9 mouse cellular contexts compared by ENCODE assay signal in genomic region chr8:46546431-46547176, GRCm38 (mm10). TPM values are rescaled to one million over a fixed set of nuclear protein-coding genes. Genes with fewer than 3 reads are reported as not detected.
DNase-seq lines count a peak whose midpoint lies in the region; ATAC-seq lines count a peak whose summit lies in the region.
"Had no signal": no experiment of that assay in that cellular context is flagged by ENCODE, and none has a peak within 500 bp of the region (broad histone marks: within the 10 kb centered on the region; RNA-seq: fewer than 3 reads in every experiment).

No protein-coding gene starts in this region.

- no peaks in the 10 kb centered on the region for H3K27me3 ChIP-seq in limb, embryonic 13.5 days
- no peaks in the 10 kb centered on the region for H3K27me3 ChIP-seq in limb, embryonic 10.5 days (ENCODE audit: low read depth, poor library complexity, severe bottlenecking)
- H3K27me3 ChIP-seq in megakaryocyte, embryonic 14.5 days (replicated peaks) = peaks cover 4% of the 10 kb centered on the region
- no peaks in the 10 kb centered on the region for H3K27me3 ChIP-seq in forebrain, embryonic 13.5 days
- H3K27me3 ChIP-seq: hindbrain, embryonic 15.5 days had no signal

- no peak overlapping the region for H3K9ac ChIP-seq in limb, embryonic 13.5 days
- H3K9ac ChIP-seq in forebrain, embryonic 13.5 days = no peak overlapping the region
- H3K9ac ChIP-seq: hindbrain, embryonic 15.5 days had no signal

- peaks cover 9% of the 10 kb centered on the region; the same call in 1 of the 2 replicates for H3K4me1 ChIP-seq in limb, embryonic 13.5 days
- peaks cover 3% of the 10 kb centered on the region for H3K4me1 ChIP-seq in limb, embryonic 10.5 days
- H3K4me1 ChIP-seq in megakaryocyte, embryonic 14.5 days = peaks cover 78% of the 10 kb centered on the region
- peaks cover 4% of the 10 kb centered on the region for H3K4me1 ChIP-seq in forebrain, embryonic 13.5 days

- no peak for DNase-seq in limb, embryonic 10.5 days (ENCODE audit: low spot score)
- peak; percentile 88 for DNase-seq in c-Kit-negative CD71-positive TER-119-positive erythroid progenitor cells, embryonic 14.5 days (ENCODE audit: low read depth, low spot score)
- peak; percentile 86 to 90 for DNase-seq in kidney, adult 8-10 months
- no peak for DNase-seq in left cerebral cortex, adult 18-20 months (ENCODE audit: low spot score in 2 of 2)
- DNase-seq in urinary bladder, adult 2 months (ENCODE audit: low spot score) = no peak

- no peaks in the 10 kb centered on the region for H3K36me3 ChIP-seq in limb, embryonic 13.5 days
- no peaks in the 10 kb centered on the region for H3K36me3 ChIP-seq in limb, embryonic 10.5 days
- no peaks in the 10 kb centered on the region for H3K36me3 ChIP-seq in megakaryocyte, embryonic 14.5 days (replicated peaks; ENCODE audit: low read length)
- H3K36me3 ChIP-seq in forebrain, embryonic 13.5 days (ENCODE audit: poor library complexity, severe bottlenecking) = no peaks in the 10 kb centered on the region
- H3K36me3 ChIP-seq: hindbrain, embryonic 15.5 days had no signal

- no peak for ATAC-seq in limb, embryonic 13.5 days (ENCODE audit: low FRiP score, low read depth)
- no peak for ATAC-seq in forebrain, embryonic 13.5 days

- no peak overlapping the region for H3K4me2 ChIP-seq in limb, embryonic 13.5 days (replicated peaks)
- no peak overlapping the region for H3K4me2 ChIP-seq in forebrain, embryonic 13.5 days
- H3K4me2 ChIP-seq: hindbrain, embryonic 15.5 days had no signal

- H3K9me3 ChIP-seq in limb, embryonic 13.5 days = no peaks in the 10 kb centered on the region
- H3K9me3 ChIP-seq in limb, embryonic 10.5 days (replicated peaks) = no peaks in the 10 kb centered on the region
- no peaks in the 10 kb centered on the region for H3K9me3 ChIP-seq in megakaryocyte, embryonic 14.5 days
- H3K9me3 ChIP-seq in forebrain, embryonic 13.5 days (replicated peaks) = no peaks in the 10 kb centered on the region
- H3K9me3 ChIP-seq: hindbrain, embryonic 15.5 days had no signal

- no peak overlapping the region for H3K4me3 ChIP-seq in limb, embryonic 13.5 days
- H3K4me3 ChIP-seq in limb, embryonic 10.5 days = no peak overlapping the region
- H3K4me3 ChIP-seq in megakaryocyte, embryonic 14.5 days (replicated peaks) = peak overlapping the region; percentile 82
- no peak overlapping the region for H3K4me3 ChIP-seq in forebrain, embryonic 13.5 days
- H3K4me3 ChIP-seq: hindbrain, embryonic 15.5 days had no signal

- 0 out of 2 replicates have a peak overlapping the region, but pooled peaks have one; percentile 4 for H3K27ac ChIP-seq in limb, embryonic 13.5 days
- H3K27ac ChIP-seq in limb, embryonic 10.5 days = no peak overlapping the region
- H3K27ac ChIP-seq in forebrain, embryonic 13.5 days = no peak overlapping the region
- H3K27ac ChIP-seq: hindbrain, embryonic 15.5 days had no signal

- WGBS in limb, embryonic 13.5 days = 71% methylated on average over 11 of the region's 11 CpGs
- 86% methylated on average over 11 of the region's 11 CpGs for WGBS in limb, embryonic 10.5 days
- WGBS in forebrain, embryonic 13.5 days = 80% methylated on average over 11 of the region's 11 CpGs

RNA-seq across cellular contexts. Expression of gene Cenpu, which starts 5.2 kb away (rescaled TPM):
- polyA plus RNA-seq in limb, embryonic 13.5 days (2015; fragmentation: Nextera tagmentation; extraction: Ambion mirVana) = 16.8 and 17.3 TPM in 2 replicates
- 26.5 and 27.1 TPM in 2 replicates for polyA plus RNA-seq in limb, embryonic 10.5 days (2016; fragmentation: Nextera tagmentation; extraction: Ambion mirVana)
- polyA plus RNA-seq in megakaryocyte, embryonic 14.5 days (2012; ENCODE audit: insufficient read depth, low replicate concordance) = 4.8 and 6.3 TPM in 2 replicates
- 1 to 10 TPM; 2.6 TPM for total RNA-seq in left cerebral cortex, adult 18-20 months (2021)
- polyA plus RNA-seq in forebrain, embryonic 13.5 days (2015; fragmentation: Nextera tagmentation; extraction: Ambion mirVana) = 23.0 and 25.5 TPM in 2 replicates
- polyA plus RNA-seq in urinary bladder, adult 2 months (2012; rRNA removed) = 0.86 and 1.4 TPM in 2 replicates

Comparison
In these comparisons a context has a peak if more than half of its experiments do, and no peak if none do; other contexts are left out.
1. DNase-seq: peak in c-Kit-negative CD71-positive TER-119-positive erythroid progenitor cells, embryonic 14.5 days (single experiment) and kidney, adult 8-10 months (2 of 2); none in limb, embryonic 10.5 days (single experiment), left cerebral cortex, adult 18-20 months (0 of 2) and urinary bladder, adult 2 months (single experiment).